Comparison of ENCODE assay signal across 22 mouse cellular contexts in the genomic region with DNA sequence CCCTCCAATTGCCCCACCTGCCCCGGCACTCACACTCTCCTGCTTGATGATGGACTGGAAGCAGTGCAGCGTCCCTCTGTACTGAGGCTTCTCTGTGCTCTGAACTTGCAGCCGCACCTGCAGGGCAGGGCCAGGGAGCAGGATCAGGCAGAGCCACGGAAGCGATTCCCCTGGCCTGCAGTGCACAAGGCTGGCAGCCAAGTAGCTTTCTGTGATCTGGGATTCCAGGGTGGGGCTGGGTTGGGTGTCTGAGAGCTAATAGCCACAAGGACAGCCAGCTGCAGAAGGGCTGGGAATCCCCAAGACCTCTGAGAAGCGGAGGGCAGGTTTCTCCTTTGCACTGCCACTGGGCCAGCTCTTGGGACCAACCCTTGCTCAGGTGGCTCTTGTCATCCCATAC. TPM values are rescaled to one million over a fixed set of nuclear protein-coding genes. Genes with fewer than 3 reads are reported as not detected.
DNase-seq lines count a peak whose midpoint lies in the region; ATAC-seq lines count a peak whose summit lies in the region.
"Had no signal": no experiment of that assay in that cellular context is flagged by ENCODE, and none has a peak within 500 bp of the region (broad histone marks: within the 10 kb centered on the region; RNA-seq: fewer than 3 reads in every experiment).

No protein-coding gene starts in this region.

- H3K4me3 ChIP-seq in megakaryocyte, embryonic 14.5 days (replicated peaks): peak overlapping the region; percentile 6
- H3K4me3 ChIP-seq: embryonic facial prominence, embryonic 15.5 days; erythroblast, embryonic 14.5 days; forebrain, embryonic 10.5 days; forebrain, embryonic 15.5 days; heart, embryonic 12.5 days; hindbrain, embryonic 12.5 days had no signal

- H3K27me3 ChIP-seq in megakaryocyte, embryonic 14.5 days (replicated peaks): no peaks in the 10 kb centered on the region
- H3K27me3 ChIP-seq: embryonic facial prominence, embryonic 15.5 days; forebrain, embryonic 15.5 days; heart, embryonic 12.5 days; hindbrain, embryonic 12.5 days had no signal

- no peak for ATAC-seq in megakaryocyte, adult 5-6 weeks (ENCODE audit: poor library complexity, severe bottlenecking)
- ATAC-seq: activated CD4-positive, CD25-positive, alpha-beta regulatory T cell, adult 4 months; CD4-positive, CD25-positive, alpha-beta regulatory T cell, adult 4 months; forebrain, embryonic 15.5 days; hindbrain, embryonic 16.5 days; inflammation-experienced regulatory T-cells, adult 6 months; intestine, postnatal 0 days had no signal

- H3K9me3 ChIP-seq in megakaryocyte, embryonic 14.5 days: peaks cover 19% of the 10 kb centered on the region
- H3K9me3 ChIP-seq: embryonic facial prominence, embryonic 15.5 days; forebrain, embryonic 15.5 days; heart, embryonic 12.5 days; hindbrain, embryonic 12.5 days had no signal

- H3K4me1 ChIP-seq in megakaryocyte, embryonic 14.5 days: peaks cover 24% of the 10 kb centered on the region

- peak; percentile 45 for DNase-seq in cerebellum, adult 11-12 months
- no peak for DNase-seq in cerebellum, adult 11 months
- peak; percentile 50 for DNase-seq in gastrocnemius, adult 18-20 months (ENCODE audit: low spot score)
- no peak for DNase-seq in gastrocnemius, postnatal 25 days
- no peak for DNase-seq in layer of hippocampus, postnatal 10 days (ENCODE audit: low spot score in 2 of 2)
- DNase-seq: adrenal gland, postnatal 14 days; B cell, adult 2 months; heart, postnatal 4 days; kidney, adult 9 months had no signal

- H3K36me3 ChIP-seq in megakaryocyte, embryonic 14.5 days (replicated peaks; ENCODE audit: low read length): peaks cover 43% of the 10 kb centered on the region

RNA-seq across cellular contexts. Expression of gene Slc25a29, which starts 8.0 kb away (rescaled TPM):
- 1 to 10 TPM; 9.3 to 9.4 TPM for total RNA-seq in gastrocnemius, adult 18-20 months (2021)
- 1 to 10 TPM; 6.4 to 9.2 TPM for total RNA-seq in gastrocnemius, postnatal 25 days (2021)
- 1.4 and 1.5 TPM in 2 replicates for polyA plus RNA-seq in megakaryocyte, embryonic 14.5 days (2012; ENCODE audit: insufficient read depth, low replicate concordance)
- total RNA-seq in megakaryocyte, adult 5-6 weeks (2015): 0.48 and 0.56 TPM in 2 replicates
- 0.16 TPM in 1 of 2 replicates, not detected in the other for total RNA-seq in megakaryocyte, adult 5-6 weeks (2017)
- total RNA-seq in layer of hippocampus, postnatal 10 days (2021): 10 to 100 TPM; 15.3 to 16.4 TPM

RNA-seq across cellular contexts. Expression of gene Slc25a47, which starts 8.2 kb away (rescaled TPM):
- 1 to 10 TPM; 4.8 to 6.1 TPM for total RNA-seq in gastrocnemius, adult 18-20 months (2021)
- total RNA-seq in gastrocnemius, postnatal 25 days (2021): 1 to 10 TPM; 5.8 to 6.3 TPM
- 1.2 TPM in 2 replicates for polyA plus RNA-seq in megakaryocyte, embryonic 14.5 days (2012; ENCODE audit: insufficient read depth, low replicate concordance)
- total RNA-seq in megakaryocyte, adult 5-6 weeks (2015): 0.22 and 0.52 TPM in 2 replicates
- total RNA-seq in megakaryocyte, adult 5-6 weeks (2017): 0.45 and 0.59 TPM in 2 replicates
- 1 to 10 TPM; 8.7 to 8.8 TPM for total RNA-seq in layer of hippocampus, postnatal 10 days (2021)

RNA-seq across cellular contexts. Expression of gene Yy1, which starts 34.9 kb away (rescaled TPM):
- total RNA-seq in gastrocnemius, adult 18-20 months (2021): 10 to 100 TPM; 30.3 to 39.0 TPM
- total RNA-seq in gastrocnemius, postnatal 25 days (2021): 10 to 100 TPM; 23.9 to 25.4 TPM
- polyA plus RNA-seq in megakaryocyte, embryonic 14.5 days (2012; ENCODE audit: insufficient read depth, low replicate concordance): 16.0 and 25.6 TPM in 2 replicates
- 67.2 and 70.7 TPM in 2 replicates for total RNA-seq in megakaryocyte, adult 5-6 weeks (2015)
- 40.3 and 50.5 TPM in 2 replicates for total RNA-seq in megakaryocyte, adult 5-6 weeks (2017)
- total RNA-seq in layer of hippocampus, postnatal 10 days (2021): 10 to 100 TPM; 53.5 to 54.5 TPM

Comparison
In these comparisons a context has a peak if more than half of its experiments do, and no peak if none do; other contexts are left out.
1. DNase-seq: peak in cerebellum, adult 11-12 months (single experiment) and gastrocnemius, adult 18-20 months (single experiment); none in cerebellum, adult 11 months (single experiment), gastrocnemius, postnatal 25 days (single experiment) and layer of hippocampus, postnatal 10 days (0 of 2).
2. RNA of gene Slc25a29, which starts 8.0 kb away (total RNA-seq): 15.3 to 16.4 TPM in layer of hippocampus, postnatal 10 days, 9.3 to 9.4 TPM in gastrocnemius, adult 18-20 months and 6.4 to 9.2 TPM in gastrocnemius, postnatal 25 days; 0.16 to 0.56 TPM in megakaryocyte, adult 5-6 weeks; every median in the first group is over 4 times any median in the second.